Mouse (Mus musculus) megakaryocyte progenitor cell, adult 5-6 weeks (primary cell): ENCODE measurements around the gene Dock10. TPM values are rescaled to one million over a fixed set of nuclear protein-coding genes. Genes with fewer than 3 reads are reported as not detected.
A peak's percentile ranks its signal among the peaks of the same experiment; 100 is the strongest.
"Not testable (repeated sequence)": the region's sequence is repeated elsewhere in the genome, so short reads cannot be mapped to it uniquely, and the experiment has no call there.

ENCODE experiments used
- ATAC-seq: replicated peaks from 2 replicates; pipeline ENCODE4 v1.8.0; 2016; ENCODE audit warnings: mild to moderate bottlenecking, moderate TSS enrichment, inconsistent platforms; ENCODE audit not compliant: poor library complexity
- total RNA-seq, 2 experiments: library from RNA; stranded (forward) in 1 of 2; stranded (reverse) in 1 of 2; fragments of 157-497, 149-512 nt in 1 of 2; fragments of 200-1000 nt in 1 of 2; gene quantifications; 2 replicates each; pipeline versions ENCODE4 v1.2.3 to v1.2.4; 2015 to 2017

The Dock10 gene
- total RNA-seq (2015) = 127 and 144 TPM in 2 replicates
- total RNA-seq (2017) = 88.8 and 109 TPM in 2 replicates

- peak; percentile 45 for ATAC-seq
Measured at GRCm38 (mm10) chr1:80757977-80758797, at the start of gene Dock10. TSS of gene Dock10 (minus strand) at chr1:80758527.

- no peak for ATAC-seq
Measured at GRCm38 (mm10) chr1:80806835-80807398, 48.6 kb upstream of the Dock10 start.

GRCm38 (mm10) chr1:80802023-80802422, 43.7 kb upstream of the Dock10 start:
- no peak for ATAC-seq

- peak; percentile 94 for ATAC-seq
Measured at GRCm38 (mm10) chr1:80785066-80785779, 26.9 kb upstream of the Dock10 start.

GRCm38 (mm10) chr1:80784155-80784554, 25.8 kb upstream of the Dock10 start:
- ATAC-seq = no peak

GRCm38 (mm10) chr1:80765504-80765903, 7.2 kb upstream of the Dock10 start:
- ATAC-seq = peak; percentile 76

GRCm38 (mm10) chr1:80763042-80763950, 5.0 kb upstream of the Dock10 start:
- ATAC-seq = peak; percentile 21; the same call in 1 of the 2 replicates

- ATAC-seq = no peak
Measured at GRCm38 (mm10) chr1:80758798-80759184, 464 bp upstream of the Dock10 start.

- ATAC-seq = no peak
Measured at GRCm38 (mm10) chr1:80757650-80757976, 714 bp downstream of the Dock10 start.

GRCm38 (mm10) chr1:80756824-80757649, 1.3 kb downstream of the Dock10 start:
- peak; percentile 61 for ATAC-seq

GRCm38 (mm10) chr1:80756060-80756439, 2.3 kb downstream of the Dock10 start:
- 0 out of 2 replicates have a peak, but pooled peaks have one; percentile 5 for ATAC-seq

GRCm38 (mm10) chr1:80755296-80756059, 2.8 kb downstream of the Dock10 start:
- no peak for ATAC-seq

- not testable (repeated sequence) for ATAC-seq
Measured at GRCm38 (mm10) chr1:80749122-80749521, 9.2 kb downstream of the Dock10 start.

- peak; percentile 61 for ATAC-seq
Measured at GRCm38 (mm10) chr1:80746691-80747463, 11.4 kb downstream of the Dock10 start.

- peak; percentile 40 for ATAC-seq
Measured at GRCm38 (mm10) chr1:80746195-80746594, 12.1 kb downstream of the Dock10 start.

GRCm38 (mm10) chr1:80739472-80739871, 18.9 kb downstream of the Dock10 start:
- ATAC-seq = no peak

GRCm38 (mm10) chr1:80737812-80738391, 20.4 kb downstream of the Dock10 start:
- ATAC-seq = no peak

GRCm38 (mm10) chr1:80730582-80730981, 27.7 kb downstream of the Dock10 start:
- ATAC-seq = peak; percentile 47
